Mouse (Mus musculus) mesoderm, embryonic 11.5 days (tissue): Measurements from ENCODE around the gene Uvrag.

Experiments
- DNase-seq: peaks from one replicate; pipeline ENCODE4 v3.0.0-alpha.2; 2012; ENCODE audit warnings: low read depth, low spot score

The Uvrag gene

GRCm38 (mm10) chr7:99139841-99140491 is 975 bp downstream of the Uvrag start:
- DNase-seq = peak; percentile 47

GRCm38 (mm10) chr7:99137541-99137940 is 3.4 kb downstream of the Uvrag start:
- no peak for DNase-seq

- DNase-seq = no peak
Measured at GRCm38 (mm10) chr7:99136789-99137188, 4.2 kb downstream of the Uvrag start.

- DNase-seq = no peak
Measured at GRCm38 (mm10) chr7:99133811-99134402, 7.0 kb downstream of the Uvrag start.

GRCm38 (mm10) chr7:99132597-99132996 is 8.3 kb downstream of the Uvrag start:
- DNase-seq = no peak

- DNase-seq = no peak
Measured at GRCm38 (mm10) chr7:99131819-99132353, 9.1 kb downstream of the Uvrag start.

GRCm38 (mm10) chr7:99128965-99129364 is 12.0 kb downstream of the Uvrag start:
- DNase-seq = no peak

GRCm38 (mm10) chr7:99128020-99128950 is 12.7 kb downstream of the Uvrag start:
- DNase-seq = peak; percentile 53

GRCm38 (mm10) chr7:99126057-99126456 is 14.9 kb downstream of the Uvrag start:
- no peak for DNase-seq

- DNase-seq = no peak
Measured at GRCm38 (mm10) chr7:99122651-99123050, 18.3 kb downstream of the Uvrag start.

GRCm38 (mm10) chr7:99120865-99121521 is 19.9 kb downstream of the Uvrag start:
- no peak for DNase-seq

- no peak for DNase-seq
Measured at GRCm38 (mm10) chr7:99120082-99120481, 20.9 kb downstream of the Uvrag start.

GRCm38 (mm10) chr7:99116781-99117180 is 24.2 kb downstream of the Uvrag start:
- no peak for DNase-seq

GRCm38 (mm10) chr7:99114006-99114726 is 26.8 kb downstream of the Uvrag start:
- DNase-seq = no peak

- peak; percentile 44 for DNase-seq
Measured at GRCm38 (mm10) chr7:99107566-99107965, 33.4 kb downstream of the Uvrag start.

- peak; percentile 32 for DNase-seq
Measured at GRCm38 (mm10) chr7:99106714-99107270, 34.1 kb downstream of the Uvrag start.

GRCm38 (mm10) chr7:99101767-99102593 is 39.0 kb downstream of the Uvrag start:
- peak; percentile 76 for DNase-seq

GRCm38 (mm10) chr7:99101076-99101475 is 39.9 kb downstream of the Uvrag start:
- no peak for DNase-seq

- no peak for DNase-seq
Measured at GRCm38 (mm10) chr7:99100573-99100972, 40.4 kb downstream of the Uvrag start.

GRCm38 (mm10) chr7:99100087-99100486 is 40.9 kb downstream of the Uvrag start:
- no peak for DNase-seq
